Mouse (Mus musculus): ENCODE measurements around the gene Aox2.

The Aox2 gene

GRCm38 (mm10) chr1:58278026-58278425 is at the start of gene Aox2:
TSS of gene Aox2 (plus strand) at chr1:58278326.
- no peak for TF ChIP-seq GATA4 (IDR thresholded peaks at IDR 0.05; ENCODE audit: insufficient replicate concordance, low read length)

GRCm38 (mm10) chr1:58228916-58229315 is 49.2 kb upstream of the Aox2 start:
- no peak for TF ChIP-seq GATA4 (IDR thresholded peaks at IDR 0.05; ENCODE audit: insufficient replicate concordance, low read length)

GRCm38 (mm10) chr1:58229774-58230173 is 48.4 kb upstream of the Aox2 start:
- no peak for TF ChIP-seq GATA4 (IDR thresholded peaks at IDR 0.05; ENCODE audit: insufficient replicate concordance, low read length)

- TF ChIP-seq GATA4 (IDR thresholded peaks at IDR 0.05; ENCODE audit: insufficient replicate concordance, low read length): no peak
These were observed 47.6 kb upstream of the Aox2 start for GRCm38 (mm10) chr1:58230542-58230941.

GRCm38 (mm10) chr1:58235405-58235804 is 42.7 kb upstream of the Aox2 start:
- no peak for TF ChIP-seq GATA4 (IDR thresholded peaks at IDR 0.05; ENCODE audit: insufficient replicate concordance, low read length)

GRCm38 (mm10) chr1:58237527-58238299 is 40.4 kb upstream of the Aox2 start:
- TF ChIP-seq GATA4 (IDR thresholded peaks at IDR 0.05; ENCODE audit: insufficient replicate concordance, low read length): no peak

GRCm38 (mm10) chr1:58238440-58238839 is 39.7 kb upstream of the Aox2 start:
- TF ChIP-seq GATA4 (IDR thresholded peaks at IDR 0.05; ENCODE audit: insufficient replicate concordance, low read length): no peak

GRCm38 (mm10) chr1:58238961-58239360 is 39.2 kb upstream of the Aox2 start:
- TF ChIP-seq GATA4 (IDR thresholded peaks at IDR 0.05; ENCODE audit: insufficient replicate concordance, low read length): no peak

- no peak for TF ChIP-seq GATA4 (IDR thresholded peaks at IDR 0.05; ENCODE audit: insufficient replicate concordance, low read length)
These were observed 37.8 kb upstream of the Aox2 start for GRCm38 (mm10) chr1:58240347-58240746.

- TF ChIP-seq GATA4 (IDR thresholded peaks at IDR 0.05; ENCODE audit: insufficient replicate concordance, low read length): no peak
These were observed 33.6 kb upstream of the Aox2 start for GRCm38 (mm10) chr1:58244487-58244886.

- no peak for TF ChIP-seq GATA4 (IDR thresholded peaks at IDR 0.05; ENCODE audit: insufficient replicate concordance, low read length)
These were observed 29.6 kb upstream of the Aox2 start for GRCm38 (mm10) chr1:58248518-58248917.

GRCm38 (mm10) chr1:58253466-58253865 is 24.7 kb upstream of the Aox2 start:
- TF ChIP-seq GATA4 (IDR thresholded peaks at IDR 0.05; ENCODE audit: insufficient replicate concordance, low read length): no peak

GRCm38 (mm10) chr1:58257195-58257991 is 20.7 kb upstream of the Aox2 start:
- TF ChIP-seq GATA4 (IDR thresholded peaks at IDR 0.05; ENCODE audit: insufficient replicate concordance, low read length): no peak

GRCm38 (mm10) chr1:58260311-58260710 is 17.8 kb upstream of the Aox2 start:
- no peak for TF ChIP-seq GATA4 (IDR thresholded peaks at IDR 0.05; ENCODE audit: insufficient replicate concordance, low read length)

GRCm38 (mm10) chr1:58268231-58268630 is 9.9 kb upstream of the Aox2 start:
- no peak for TF ChIP-seq GATA4 (IDR thresholded peaks at IDR 0.05; ENCODE audit: insufficient replicate concordance, low read length)
